Mouse (Mus musculus) kidney, postnatal 10 days (tissue): ENCODE results near the gene Anapc2.
A peak's percentile ranks its signal among the peaks of the same experiment; 100 is the strongest.
"Not testable (repeated sequence)": the region's sequence is repeated elsewhere in the genome, so short reads cannot be mapped to it uniquely, and the experiment has no call there.

Source experiments
- DNase-seq: peaks from one replicate; pipeline ENCODE4 v3.0.0; 2021; ENCODE audit warnings: mixed read lengths

Gene Anapc2

DNA sequence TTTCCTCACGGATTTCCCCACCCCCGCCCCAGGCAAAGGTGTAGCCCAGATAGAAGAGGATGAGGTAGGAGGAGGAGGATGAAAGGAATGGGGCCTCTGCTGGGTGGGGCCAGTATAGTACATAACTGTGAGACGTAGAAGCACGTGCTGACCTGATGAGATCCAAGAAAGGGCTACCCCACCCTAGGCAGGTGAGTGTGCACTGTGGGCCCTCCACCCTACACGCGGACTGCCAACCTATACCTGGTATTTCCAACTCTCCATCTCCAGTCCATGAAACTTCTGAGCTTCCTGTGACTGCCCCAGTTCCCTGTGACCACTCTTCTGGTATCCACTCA, 30.9 kb upstream of the Anapc2 start:
- no peak for DNase-seq

DNA sequence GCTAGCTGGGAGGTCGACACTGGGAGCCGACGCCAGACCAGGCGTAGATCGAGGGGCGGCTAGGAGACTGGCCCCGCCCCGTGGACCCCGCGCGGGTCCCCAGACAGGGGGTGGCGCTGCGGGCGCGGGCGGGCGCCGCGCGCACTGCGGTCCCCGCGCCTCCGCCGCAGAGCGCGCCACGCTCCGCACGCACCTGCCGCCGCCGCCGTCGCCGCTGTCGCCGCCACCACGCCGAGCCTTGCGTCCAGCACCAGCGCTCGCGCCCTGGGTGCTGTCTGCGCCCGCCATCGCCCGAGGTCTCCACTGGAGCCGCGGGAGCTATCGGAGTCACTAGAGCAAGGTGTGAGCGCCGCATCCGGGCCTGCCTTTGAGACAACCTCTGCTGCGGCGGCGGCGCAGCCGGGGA, 30.2 kb upstream of the Anapc2 start, which contains the start of the genes Rnf208 and Cysrt1:
Rnf208 (plus strand) TSS at position 155 of the 406 bp plus-strand sequence.
Cysrt1 (minus strand) TSS at position 352 of the 406 bp plus-strand sequence.
- peak; percentile 43 for DNase-seq

DNA sequence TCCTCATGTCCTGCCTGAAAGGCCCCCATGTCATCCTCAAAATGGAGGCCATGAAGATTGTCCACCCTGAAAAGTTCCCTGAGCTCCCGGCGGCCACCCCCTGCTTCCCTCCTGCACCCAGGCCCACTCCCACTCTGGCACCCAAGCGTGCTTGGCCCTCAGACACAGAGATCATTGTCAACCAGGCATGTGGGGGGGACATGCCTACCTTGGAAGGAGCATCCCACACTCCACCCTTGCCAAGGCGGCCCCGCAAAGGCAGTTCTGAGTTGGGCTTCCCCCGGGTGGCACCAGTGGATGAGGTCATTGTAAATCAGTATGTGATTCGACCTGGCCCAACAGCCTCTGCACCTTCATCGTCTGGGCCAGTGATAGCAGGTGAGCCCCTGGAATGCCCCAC, 28.9 kb upstream of the Anapc2 start:
- no peak for DNase-seq

GRCm38 (mm10) chr2:25244144-25244543, 28.1 kb upstream of the Anapc2 start:
- DNase-seq, result no peak

- DNase-seq, result no peak
Measured at GRCm38 (mm10) chr2:25246183-25247072, 25.9 kb upstream of the Anapc2 start, which contains the start of gene AL732309.1. TSS of gene AL732309.1 (minus strand) at chr2:25246863.

GRCm38 (mm10) chr2:25252331-25252730, 19.9 kb upstream of the Anapc2 start:
- peak; percentile 51 for DNase-seq

- DNase-seq, result peak; percentile 94
Measured at GRCm38 (mm10) chr2:25255284-25255779, 16.9 kb upstream of the Anapc2 start, which contains the start of gene Tmem203. TSS of gene Tmem203 (plus strand) at chr2:25255439.

GRCm38 (mm10) chr2:25256443-25257109, 15.7 kb upstream of the Anapc2 start:
- peak; percentile 78 for DNase-seq

DNA sequence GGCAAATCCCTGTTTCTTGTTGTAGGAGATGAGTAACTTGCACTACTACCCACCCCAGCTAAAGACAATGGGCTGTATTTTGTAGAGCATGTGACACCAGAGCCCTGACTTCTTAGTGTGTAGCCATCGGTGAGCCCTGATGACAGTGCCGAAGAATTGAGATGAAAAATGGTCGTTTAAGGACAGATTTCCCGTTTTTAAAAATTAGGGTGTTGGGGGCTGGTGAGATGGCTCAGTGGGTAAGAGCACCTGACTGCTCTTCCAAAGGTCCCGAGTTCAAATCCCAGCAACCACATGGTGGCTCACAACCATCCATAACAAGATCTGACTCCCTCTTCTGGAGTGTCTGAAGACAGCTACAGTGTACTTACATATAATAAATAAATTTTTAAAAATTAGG, 15.0 kb upstream of the Anapc2 start:
- DNase-seq, result not testable (repeated sequence)

DNA sequence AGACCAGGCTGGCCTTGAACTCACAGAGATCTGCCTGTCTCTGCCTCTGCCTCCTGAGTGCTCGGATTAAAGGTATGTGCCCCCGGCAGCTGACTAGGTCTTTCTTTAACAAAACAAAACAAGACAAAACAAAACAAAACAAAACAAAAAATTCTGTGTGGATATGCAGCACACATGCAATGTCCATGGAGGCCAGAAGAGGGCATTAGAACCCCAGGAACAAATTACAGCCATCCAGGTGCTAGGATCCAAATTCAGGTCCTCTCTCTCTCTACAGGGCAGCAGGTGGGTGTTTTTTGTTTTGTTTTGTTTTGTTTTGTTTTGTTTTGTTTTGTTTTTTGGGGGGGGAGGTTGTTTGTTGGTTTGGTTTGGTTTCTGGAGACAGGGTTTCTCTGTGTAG, 13.4 kb upstream of the Anapc2 start:
- DNase-seq, result no peak

DNA sequence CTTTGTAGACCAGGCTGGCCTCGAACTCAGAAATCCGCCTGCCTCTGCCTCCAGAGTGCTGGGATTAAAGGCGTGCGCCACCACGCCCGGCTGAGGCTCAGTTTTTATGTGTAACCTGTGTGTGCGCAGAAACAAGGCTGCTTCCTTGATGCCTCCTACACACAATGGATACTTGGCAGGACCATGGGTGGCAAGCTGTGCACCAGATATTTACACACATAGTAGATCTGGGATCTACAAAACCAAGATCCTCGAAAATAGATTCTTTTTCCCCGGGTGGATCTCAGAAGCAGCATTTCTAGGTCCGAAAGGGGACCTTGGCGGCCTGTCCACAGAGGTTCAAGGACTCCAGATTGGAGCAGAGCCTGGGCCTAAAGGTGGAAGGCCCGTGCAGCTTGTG, 10.4 kb upstream of the Anapc2 start:
- no peak for DNase-seq

DNA sequence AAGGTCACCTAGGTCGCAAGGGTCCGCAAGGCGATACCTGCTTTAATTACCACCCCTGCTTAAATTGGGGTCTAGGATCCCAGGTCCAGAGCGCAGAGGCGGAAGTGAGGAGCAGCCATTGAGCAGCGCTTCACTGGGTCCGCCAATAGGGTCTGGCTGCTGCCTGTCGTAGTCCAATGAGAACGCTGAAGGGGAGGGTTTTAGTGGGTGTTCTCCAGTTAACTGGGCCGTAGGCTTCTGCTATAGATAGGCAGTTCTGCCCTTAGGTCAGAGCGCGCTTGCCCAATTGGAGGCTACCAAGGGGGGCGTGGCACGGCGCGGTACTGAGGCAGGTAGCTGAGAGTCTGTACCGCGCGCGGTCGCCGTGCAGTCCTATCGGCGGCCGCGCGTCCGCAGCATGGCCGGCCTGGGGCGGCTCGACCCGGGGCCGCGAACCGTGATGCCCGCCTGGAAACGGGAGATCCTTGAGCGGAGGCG, 9.9 kb upstream of the Anapc2 start, which contains the start of gene Tprn:
Tprn (plus strand) TSS at position 328 of the 477 bp plus-strand sequence.
- peak; percentile 97 for DNase-seq

DNA sequence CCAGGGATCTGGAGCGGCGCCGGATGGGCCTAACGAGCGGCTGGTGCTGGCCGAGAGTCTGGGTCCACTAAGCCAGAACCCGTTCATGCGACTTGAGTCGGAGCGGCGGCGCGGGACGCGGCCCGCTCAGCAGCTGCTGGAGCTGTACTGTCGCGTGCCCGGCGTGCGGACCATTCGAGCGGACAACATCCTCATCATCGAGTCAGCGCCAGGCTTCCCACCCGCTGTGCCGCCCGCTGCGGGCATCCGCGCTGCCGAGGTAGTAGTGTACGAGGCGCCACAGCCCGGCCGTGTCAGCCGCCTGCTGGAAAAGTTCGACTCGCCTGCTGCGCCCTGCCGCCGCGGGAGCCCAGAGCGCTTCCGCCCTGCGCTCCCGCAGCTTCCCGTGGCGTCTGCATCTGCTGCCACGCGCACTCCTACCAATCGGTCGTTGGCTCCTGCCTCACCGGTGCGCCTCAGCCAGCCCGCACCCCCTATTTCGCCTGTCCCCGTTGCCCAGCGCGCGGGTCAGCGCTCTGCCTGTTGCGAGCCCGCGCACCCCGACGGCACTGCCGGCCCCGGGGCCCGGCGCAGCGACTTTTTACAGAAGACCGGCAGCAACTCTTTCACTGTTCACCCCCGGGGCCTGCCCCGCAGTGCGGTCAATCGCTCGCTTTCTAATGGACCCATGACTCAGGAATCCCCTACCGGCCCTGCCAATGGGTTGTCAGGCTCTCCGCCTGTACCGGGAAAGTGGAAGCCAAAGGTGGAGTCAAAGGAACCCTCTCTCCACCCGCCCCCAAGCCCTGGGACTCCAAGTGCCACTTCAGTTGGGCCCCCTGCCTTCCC, 9.3 kb upstream of the Anapc2 start:
- peak; percentile 63 for DNase-seq

DNA sequence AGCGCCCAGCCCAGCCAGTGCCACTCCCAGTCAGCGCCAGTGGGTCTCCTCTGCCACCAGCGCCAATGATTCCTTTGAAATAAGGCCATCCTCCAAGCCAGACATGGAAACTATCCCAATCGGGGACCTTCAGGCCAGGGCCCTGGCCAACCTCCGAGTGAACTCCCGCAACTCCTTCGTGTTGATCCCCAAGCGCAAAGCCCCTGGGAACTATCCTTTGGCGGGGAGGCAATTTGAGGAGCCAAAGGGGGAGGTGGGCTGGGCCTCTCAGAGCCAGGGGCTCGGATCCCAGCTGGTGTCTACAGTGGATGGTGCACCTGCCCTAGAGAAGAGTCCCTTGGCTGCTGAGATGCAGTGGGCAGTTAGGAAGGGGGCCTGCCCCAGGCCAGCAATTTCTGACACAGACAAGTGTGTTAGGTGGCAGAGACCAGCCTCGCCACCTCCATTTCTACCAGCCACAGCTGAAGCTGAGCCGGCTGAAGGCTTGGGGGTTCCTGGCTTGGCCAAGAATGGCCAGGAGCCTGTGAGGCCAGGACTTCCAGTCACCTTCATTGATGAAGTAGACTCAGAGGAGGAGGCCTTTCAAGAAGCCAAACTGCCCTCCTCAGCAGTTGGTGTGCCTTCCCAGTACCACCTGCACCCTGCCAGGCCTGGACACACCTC, 8.5 kb upstream of the Anapc2 start:
- DNase-seq, result no peak

GRCm38 (mm10) chr2:25264286-25264660, 8.0 kb upstream of the Anapc2 start:
- no peak for DNase-seq

GRCm38 (mm10) chr2:25264851-25265250, 7.4 kb upstream of the Anapc2 start:
- DNase-seq, result peak; percentile 72

- DNase-seq, result peak; percentile 49
Measured at GRCm38 (mm10) chr2:25265897-25266656, 6.2 kb upstream of the Anapc2 start.

DNA sequence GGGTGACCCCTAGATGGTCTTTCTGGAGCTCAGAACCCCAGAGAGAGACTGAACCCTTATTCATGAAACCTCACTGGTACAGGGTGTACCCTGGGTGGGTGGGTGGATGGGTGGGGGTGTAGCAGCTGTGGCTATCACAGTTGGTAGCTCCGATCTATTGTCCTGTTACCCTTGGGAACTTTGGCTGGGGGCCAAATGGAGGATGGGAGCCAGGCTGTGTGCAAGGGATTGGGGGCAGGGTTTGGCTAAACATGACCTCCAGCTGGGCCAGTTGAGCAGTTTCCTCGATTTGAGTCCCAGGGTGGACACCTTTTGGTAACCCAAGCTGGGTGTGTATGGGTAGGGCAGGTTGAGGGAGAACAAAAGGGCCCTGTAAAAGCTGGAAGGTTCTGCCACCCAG, 5.6 kb upstream of the Anapc2 start:
- peak; percentile 75 for DNase-seq

GRCm38 (mm10) chr2:25267241-25267640, 5.0 kb upstream of the Anapc2 start:
- DNase-seq, result no peak

GRCm38 (mm10) chr2:25267746-25268309, 4.5 kb upstream of the Anapc2 start:
- DNase-seq, result no peak

- DNase-seq, result no peak
Measured at GRCm38 (mm10) chr2:25272515-25272914, 237 bp downstream of the Anapc2 start.
